Mouse (Mus musculus): ENCODE results near the gene Rnf13.

DNA sequence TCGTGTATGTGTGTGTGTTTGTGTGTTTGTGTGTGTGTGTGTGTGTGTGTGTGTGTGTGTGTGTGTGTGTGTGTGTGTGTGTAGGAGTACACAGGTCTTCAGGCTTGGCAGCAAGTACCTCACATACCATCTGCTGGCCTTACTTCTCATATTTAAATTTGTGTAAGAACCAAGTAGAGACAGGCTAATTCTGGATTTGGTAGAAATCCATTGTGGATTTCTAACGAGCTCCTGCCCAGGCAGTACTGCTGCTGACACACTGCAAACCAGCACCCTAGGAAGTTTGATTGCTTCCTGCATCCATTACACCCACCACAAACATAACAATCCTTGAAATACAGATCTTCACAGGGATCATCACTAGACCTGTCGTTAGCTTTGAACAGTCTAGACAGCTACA is 147.1 kb downstream of the Rnf13 start:
- TF ChIP-seq CTCF (IDR thresholded peaks at IDR 0.05; ENCODE audit: low read depth) (no peak), EP300 (IDR thresholded peaks at IDR 0.05; ENCODE audit: low read depth) (no peak)

Measured in heart, postnatal 0 days (tissue).